Mouse (Mus musculus) cerebellum, adult 11-12 months (tissue): ENCODE measurements around the gene Khk.

Source experiments
- DNase-seq: peaks from one replicate; pipeline ENCODE4 v3.0.0; 2022

Khk gene

DNA sequence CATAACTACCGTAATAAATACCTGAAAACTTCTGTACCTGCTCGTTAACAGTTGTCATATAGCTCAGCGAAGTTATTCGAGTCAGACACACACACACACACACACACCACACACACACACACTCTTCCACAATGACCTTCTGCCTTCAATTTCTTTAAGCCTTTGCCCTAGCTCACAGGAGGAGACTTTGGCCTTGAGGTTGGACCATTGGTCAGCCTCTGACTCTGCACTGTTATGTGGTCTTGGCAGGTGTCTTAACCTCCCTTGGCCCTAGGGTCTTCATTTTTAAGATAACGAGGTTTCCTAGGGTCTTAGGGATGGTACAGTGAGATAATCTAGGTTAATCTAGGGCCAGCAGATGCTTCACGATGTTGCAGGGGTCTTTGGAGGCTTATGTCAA is 23.1 kb downstream of the Khk start:
- DNase-seq, result no peak

DNA sequence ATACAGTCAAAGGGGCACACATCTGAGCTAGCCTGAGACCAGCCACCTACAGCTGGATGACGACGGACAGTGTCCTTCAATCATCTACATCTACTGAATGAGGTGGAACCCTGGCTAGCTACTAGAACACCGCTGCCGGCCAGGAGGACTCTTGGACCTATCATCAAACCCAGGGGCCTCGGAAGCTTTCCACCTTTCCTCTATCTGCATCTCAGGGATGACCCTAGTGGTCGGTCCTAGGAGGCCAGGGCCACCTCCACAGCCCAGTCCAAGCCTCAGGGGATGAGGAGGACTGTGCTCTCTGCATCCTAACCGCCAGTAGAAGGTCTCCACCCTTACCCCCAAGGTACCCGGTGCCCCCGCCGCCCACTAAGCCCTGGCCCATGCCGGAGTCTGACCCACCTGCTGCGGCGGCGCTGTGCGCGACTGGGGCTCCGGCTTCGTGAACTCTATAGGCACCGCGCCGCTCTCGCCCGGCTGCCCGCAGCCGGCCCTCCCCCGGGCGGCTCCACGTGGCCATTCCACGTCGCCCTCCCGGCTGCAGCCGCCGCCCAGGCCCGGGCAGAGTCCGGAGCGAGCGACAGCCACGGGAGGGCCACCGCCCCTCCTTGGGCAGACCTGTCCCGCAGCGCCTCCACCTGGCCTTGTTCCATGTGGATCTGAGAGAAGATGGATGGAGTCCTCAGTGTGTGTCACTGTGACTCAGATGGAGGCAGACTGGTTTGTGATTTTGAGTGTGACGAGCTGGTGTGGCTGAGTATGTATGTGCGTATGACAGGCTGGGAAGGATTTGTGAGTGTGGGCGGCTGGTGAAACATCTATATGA is 23.9 kb downstream of the Khk start, which contains the start of gene Cgref1:
Gene Cgref1 (minus strand): TSS at position 636 of the 826 bp plus-strand sequence.
- DNase-seq, result peak; percentile 79

DNA sequence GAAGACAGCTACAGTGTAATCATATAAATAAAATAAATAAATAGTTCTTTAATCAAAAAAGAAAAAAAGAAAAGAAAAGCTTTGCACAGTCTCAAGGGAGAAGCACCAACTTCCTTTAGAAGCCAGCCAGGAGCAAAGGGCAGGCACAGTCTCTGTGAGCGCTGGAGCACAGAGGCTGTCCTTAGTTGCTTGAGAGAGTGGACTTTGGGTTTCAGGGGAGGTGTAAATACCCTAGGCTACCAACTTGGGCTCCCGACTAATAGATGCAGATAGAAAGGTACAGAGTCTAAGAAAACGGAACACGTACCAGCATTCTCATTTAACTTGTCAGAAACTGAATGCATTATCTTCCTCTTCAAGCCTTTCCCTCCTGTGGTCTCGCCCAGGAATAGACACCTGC is 27.4 kb downstream of the Khk start:
- DNase-seq, result no peak

DNA sequence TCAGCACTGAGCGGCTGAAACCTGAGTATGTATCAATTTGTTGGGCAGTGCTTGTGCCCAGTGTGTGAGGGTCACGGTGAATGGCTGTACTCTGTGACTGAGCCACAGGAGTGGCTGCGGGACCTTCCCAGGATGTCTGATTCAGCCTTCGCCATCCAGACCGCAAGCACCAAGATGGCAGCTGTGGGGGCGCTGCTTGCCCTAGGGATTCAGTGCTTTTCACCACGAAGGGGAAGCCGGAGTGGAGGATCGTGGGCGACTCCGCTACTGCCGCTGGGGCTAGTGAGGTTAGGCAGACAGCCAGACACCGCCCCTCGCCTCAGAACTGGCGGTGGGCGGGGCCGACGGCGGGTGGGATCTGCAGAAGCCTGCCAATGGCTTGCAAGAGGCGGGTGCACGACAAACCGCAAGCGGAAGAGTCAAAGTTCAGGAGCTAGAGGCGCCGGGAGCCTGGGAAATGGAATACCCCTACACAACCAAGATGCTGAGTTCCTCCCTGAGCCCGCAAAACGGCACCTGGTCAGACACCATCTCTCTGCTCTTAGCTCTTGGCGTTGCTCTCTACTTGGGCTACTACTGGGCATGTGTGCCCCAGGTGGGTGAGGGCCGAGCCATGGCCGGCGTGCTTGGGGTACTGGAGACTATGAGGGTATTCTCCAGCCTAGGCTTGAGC is 28.6 kb downstream of the Khk start:
- DNase-seq, result peak; percentile 86

DNA sequence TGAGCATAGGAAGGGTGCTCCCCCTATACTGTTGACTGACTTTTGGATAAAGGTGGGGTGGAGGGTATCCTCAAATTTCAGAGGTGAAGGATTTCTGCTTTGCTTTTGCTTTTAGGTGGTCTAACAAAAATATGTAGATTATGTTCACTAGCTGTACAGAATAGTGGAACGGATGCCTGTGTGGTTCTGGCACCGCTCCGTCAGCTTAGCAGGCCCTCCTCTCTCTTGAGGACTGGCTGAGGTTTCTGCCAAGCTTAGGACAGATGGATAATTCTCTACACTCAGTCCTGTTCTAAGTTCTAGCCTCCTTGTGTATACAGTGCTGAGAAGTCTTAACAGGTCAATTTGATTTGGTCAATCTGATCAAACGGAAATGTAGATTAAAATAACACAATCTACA is 29.2 kb downstream of the Khk start:
- peak; percentile 44 for DNase-seq

DNA sequence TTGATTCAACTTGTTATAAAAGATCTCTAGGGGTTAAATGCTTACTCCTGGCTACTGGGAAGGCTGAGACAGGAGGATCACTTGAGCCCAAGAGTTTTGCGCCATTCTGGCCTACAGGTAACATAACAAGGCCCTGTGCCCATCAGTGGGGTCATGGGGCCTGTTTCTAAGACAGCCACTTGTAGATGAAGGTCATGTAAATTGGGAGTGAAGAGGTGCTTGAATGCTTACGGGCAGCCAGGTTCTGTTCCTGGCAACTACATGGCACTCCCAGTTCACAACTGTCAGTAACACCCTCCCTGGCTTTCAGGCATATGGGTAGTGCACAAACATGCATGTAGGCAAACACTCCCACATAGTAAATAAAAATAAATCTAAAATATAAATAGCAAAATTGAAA is 29.7 kb downstream of the Khk start:
- no peak for DNase-seq

DNA sequence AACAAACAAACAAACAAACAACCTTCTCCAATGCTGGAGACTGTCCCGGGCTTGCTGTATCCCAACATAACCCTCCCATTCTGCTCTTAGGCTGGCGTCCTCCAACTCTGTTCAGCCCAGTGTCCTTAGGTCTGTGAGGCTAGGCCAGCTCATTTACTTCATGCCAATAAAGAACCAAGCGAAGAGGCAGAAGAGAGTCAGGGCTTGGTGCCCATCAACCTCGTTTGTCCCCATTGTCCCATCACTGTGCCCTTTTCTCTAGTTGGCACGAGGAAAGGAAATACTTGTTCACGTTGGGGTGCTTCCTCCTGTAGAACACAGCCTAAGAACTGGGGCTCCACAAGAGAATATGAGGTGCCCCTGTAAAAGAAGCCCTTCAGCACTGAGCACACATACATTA is 30.5 kb downstream of the Khk start:
- no peak for DNase-seq

DNA sequence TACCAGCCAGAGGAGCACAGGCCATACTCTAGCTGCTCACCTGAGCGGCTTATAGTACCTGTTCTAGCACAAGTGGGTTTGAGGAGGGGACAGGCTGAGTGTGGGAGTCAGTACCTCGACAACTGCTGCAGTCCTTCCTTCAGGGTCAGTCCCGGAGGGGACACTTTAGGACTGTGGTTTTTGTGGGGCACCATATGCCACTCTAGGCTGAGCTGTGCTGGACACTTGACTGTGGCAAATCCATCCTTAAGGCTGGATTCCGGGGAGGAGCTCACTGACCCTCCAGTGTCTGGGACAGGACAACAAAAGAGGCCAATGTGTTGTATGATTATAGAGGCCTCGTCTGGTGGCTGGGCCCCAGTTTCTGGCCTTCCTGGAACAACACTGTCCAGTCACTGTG is 31.3 kb downstream of the Khk start:
- DNase-seq, result no peak

DNA sequence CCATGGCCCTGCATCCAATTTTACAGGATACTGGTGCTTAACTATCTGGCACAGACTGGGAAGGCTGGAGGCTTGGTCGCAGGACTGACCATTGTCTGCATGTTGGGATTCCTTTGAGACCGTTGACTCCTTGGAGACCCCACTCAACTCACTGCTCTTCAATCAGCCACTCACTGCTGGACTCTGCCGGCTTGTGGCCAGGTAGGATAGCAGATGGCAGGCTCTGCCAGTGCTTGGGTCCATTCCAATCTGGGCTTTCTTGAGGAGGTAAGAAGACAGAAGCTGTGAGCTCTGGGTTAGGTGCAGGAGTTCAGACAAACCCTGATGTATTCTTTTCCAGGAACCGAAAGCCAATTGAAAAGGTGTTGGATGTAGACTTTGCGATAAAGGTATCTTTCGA is 32.8 kb downstream of the Khk start:
- peak; percentile 77 for DNase-seq

DNA sequence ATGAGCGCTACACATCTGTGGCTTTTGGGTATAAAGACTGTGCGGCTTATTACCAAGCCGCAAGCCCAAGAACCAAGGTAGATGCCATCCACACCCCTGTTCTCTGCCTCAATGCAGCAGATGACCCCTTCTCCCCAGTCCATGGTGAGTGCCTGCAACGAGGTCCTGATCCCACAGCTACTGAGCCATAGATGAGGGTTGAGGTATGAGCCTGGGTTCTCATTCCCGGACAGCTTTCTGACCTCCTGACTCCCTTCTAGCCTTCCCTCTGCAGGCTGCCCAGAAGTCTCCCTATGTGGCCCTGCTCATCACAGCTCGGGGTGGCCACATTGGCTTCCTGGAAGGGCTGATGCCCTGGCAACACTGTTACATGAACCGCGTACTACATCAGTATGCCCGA is 33.3 kb downstream of the Khk start:
- DNase-seq, result no peak

DNA sequence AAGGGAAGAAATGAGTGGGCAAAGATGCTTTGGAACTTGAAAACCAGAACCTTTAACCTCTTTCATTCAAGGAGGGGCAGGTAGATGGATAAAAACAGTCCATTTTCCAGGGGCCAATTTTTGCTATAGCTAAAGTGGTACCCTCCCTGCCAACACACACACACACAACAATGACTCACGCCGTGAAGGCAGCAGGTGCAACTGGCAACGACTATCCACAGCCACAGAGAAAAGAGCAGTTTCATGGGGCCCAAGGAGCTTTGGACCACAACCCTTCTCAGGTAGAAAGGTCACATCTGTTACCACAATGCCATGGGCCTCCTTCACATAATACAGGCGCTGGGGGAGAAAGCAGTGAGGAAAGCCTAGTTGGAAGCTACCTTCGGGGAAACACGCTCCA is 34.5 kb downstream of the Khk start:
- DNase-seq, result no peak

DNA sequence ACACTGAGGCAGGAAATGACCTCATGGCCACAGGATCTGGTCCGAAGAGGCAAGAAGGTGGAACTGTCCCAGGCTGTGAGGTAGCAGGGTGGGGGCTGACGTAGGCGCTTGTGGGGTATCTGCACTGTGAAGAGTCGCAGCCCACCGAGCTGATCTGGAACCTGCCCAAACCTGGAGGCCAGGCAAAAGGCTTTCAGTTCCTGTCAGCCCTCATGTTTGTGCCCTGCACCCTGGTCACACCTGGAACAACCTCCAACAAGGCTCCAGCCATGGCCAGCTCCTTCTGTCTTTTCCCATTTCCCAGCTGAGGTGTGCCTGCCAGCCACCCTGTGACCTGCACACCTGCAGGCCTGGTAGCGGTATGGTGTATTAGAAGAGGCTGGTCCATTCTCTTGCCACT is 36.7 kb downstream of the Khk start:
- DNase-seq, result peak; percentile 49

DNA sequence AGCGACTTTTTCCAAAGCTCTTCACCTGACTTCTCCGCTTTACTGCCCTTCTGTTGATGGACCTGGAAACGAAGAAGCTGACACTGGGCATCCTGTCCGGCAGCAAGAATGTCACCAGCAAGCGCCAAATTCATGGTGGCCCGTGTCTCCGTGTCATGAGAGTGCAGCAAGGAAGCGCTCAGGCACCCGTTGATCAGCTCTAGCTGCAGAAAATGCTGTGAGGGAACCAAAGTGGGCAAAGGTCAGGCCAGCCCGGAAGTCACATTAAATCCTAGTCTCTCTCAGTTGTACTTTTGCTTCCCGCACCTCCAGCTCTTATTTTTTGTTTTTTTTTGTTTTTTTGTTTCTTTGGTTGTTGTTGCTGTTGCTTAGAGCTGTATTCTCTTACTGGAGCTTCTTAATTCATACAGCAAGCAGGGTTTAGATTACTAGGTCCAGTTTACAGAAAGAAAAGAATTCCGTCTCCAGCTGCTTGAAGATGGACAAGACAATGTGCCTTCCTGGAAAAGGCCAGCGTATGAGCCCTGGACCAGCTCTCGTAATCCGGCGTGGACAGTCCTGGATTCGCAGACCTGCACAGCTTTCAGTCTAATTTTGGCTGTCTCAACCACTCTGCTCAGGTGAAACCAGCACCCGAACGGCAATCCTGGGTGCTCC is 38.1 kb downstream of the Khk start:
- DNase-seq, result no peak

DNA sequence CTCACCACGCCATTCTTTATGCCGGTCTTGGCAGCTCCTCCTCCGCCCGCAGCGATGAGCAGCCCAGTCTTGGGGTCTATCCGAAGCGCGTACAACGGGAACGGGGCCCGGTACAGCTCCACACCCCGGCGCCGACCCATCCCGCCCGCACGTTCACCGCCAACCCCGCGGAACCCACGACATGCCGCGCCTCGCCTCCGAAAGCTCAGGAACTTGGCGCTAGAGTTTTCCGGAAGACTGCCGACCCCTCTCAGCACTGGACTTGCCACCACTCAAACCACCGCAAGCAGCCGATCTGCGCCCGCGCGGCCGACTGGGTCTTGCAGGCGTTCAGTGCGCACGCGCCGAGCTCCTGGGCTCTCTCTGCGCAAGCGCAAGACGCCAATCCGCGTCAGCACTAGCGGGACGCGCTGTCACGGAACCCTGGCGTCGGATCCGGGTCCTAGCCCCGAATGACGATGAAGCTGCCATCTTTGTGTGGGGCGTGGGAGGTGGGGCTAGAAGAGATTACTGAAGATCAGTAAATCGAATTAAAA is 38.8 kb downstream of the Khk start, which contains the start of gene Preb:
Gene Preb (minus strand): TSS at position 396 of the 536 bp plus-strand sequence.
- peak; percentile 98 for DNase-seq

DNA sequence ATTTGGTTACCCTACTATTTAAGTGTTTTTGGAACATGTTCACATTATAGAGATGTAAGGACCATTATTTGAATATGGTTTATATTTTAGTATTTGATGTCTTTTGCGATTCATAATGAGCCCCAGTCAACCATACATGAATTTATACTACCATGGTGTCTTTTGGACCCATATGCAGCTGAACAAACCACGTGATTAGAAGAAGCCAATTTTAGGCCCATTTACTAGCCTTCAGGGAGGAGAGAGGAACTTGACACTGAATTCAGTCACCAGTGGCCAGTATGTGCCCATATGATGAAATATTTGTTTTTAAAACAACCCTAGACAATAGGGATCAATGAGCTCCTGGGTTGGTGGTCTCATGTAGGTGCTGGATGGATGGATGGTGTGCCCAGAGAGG is 39.6 kb downstream of the Khk start:
- no peak for DNase-seq

DNA sequence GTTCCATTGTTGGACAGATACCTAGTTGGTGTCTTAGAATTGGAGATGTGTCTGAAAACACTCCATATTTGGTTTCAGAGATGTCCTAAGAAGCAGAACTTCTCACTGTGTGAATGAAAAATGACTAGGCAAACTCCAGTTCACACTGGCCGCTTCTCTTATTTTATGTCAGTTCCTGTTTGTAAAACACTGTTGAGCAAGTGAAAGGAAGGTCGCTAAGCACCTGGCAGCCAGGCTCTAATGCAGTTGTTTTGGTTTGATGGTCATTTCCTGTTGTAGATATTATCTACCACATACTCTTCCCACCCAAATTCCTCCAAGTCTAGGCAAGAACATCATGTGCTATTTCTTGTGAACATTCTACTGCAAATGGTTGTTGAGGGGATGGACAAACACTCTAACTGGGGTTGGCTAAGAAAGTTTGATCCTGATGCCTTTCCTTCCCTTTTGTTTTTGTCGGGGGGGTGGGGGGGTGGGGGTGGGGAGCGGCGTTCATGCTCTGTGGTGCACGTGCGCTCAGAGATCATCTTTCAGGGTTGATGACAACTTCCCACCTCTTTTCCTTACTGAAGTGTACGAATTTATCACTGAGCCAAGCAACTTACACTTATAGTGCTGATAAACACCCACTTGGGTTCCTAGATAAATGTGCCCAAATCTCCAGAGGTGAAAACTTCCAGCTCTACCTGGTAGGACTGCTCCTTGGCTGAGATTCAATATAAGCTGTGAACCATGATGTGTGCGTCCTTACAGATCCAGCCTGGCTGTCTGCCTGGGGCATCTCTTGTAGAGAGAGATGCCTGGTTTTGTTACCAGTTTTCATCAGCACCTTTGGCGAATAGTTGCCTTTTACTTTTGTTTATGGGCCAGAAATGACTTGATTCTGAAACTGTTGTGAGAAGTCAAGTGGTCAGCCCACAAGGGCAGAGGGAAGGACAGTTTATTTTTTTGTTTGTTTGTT is 40.6 kb downstream of the Khk start:
- no peak for DNase-seq

DNA sequence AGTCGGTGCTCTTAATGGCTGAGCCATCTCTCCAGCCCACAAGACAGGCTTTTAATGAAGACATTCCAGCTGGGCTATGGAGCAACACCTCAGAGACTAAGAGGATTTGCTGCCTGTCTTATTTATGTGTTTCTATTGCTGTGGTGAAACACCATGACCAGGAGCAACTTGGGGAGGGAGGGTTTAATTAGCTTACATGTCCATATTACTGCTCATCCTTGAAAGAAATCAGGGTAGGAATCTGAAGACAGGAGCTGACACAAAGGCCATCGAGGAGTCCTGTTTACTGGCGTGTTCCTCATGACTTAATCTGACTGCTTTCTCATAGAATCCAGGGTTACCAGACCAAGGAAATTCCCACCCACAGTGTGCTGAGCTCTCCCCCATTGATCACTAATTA is 42.7 kb downstream of the Khk start:
- DNase-seq, result no peak

DNA sequence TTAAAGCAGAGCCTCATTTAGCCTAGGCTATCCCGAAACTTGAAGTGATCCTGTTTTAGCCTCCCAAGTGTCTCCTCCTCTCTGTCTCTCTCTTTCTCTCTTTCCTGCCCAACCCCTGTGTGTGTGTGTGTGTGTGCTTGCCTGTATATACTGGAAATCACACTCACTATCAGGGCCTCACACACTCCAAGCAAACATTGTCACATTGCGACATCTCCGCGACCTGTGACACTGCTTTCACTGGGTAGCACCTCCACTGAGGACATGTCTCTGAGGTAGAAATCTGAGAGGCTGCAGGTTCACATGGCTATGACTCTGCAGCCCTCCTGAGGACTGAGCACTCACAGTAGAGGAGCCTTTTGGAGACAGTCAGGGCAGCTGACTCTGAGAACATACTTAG is 45.0 kb downstream of the Khk start:
- no peak for DNase-seq

DNA sequence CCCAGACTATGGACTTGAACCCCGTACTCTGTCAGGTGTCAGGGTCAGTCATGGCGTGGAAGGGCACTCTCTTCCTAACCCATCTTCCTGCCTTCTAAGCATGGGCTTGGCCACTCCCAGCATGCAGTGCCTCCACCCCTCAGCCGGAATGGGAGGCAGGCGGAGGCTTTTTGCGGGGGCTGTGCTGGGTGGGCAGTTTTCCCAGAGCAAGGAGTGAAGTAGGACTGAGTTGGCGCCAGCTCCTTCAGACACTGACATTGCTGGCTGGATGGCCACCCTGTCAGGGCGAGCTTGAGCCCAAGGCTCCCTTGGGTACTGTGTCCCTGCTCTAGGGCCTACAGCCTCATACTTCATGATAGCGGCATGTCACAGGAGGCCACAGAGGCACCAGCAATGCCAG is 47.2 kb downstream of the Khk start, which contains the start of gene Tcf23:
Gene Tcf23 (plus strand): TSS at position 247 of the 400 bp plus-strand sequence.
- no peak for DNase-seq

DNA sequence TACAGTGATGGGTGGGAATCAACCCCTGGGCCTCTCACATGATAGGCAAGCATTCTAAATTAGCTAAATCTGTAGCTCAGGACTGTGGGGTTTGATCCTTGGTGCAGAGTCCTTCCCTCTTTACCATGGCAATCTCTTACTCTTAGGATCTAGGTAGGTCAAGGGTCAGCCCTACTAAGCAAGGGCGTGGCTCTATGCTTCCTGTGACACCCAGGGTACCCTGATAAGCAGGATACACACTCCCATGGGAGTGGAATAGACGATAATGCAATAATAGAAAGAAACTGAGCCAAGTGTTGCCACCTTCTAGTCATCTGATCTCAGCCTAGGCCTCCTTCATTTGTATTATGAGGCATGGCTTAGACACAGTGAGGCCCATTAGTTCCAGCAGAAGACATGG is 48.2 kb downstream of the Khk start:
- DNase-seq, result no peak

DNA sequence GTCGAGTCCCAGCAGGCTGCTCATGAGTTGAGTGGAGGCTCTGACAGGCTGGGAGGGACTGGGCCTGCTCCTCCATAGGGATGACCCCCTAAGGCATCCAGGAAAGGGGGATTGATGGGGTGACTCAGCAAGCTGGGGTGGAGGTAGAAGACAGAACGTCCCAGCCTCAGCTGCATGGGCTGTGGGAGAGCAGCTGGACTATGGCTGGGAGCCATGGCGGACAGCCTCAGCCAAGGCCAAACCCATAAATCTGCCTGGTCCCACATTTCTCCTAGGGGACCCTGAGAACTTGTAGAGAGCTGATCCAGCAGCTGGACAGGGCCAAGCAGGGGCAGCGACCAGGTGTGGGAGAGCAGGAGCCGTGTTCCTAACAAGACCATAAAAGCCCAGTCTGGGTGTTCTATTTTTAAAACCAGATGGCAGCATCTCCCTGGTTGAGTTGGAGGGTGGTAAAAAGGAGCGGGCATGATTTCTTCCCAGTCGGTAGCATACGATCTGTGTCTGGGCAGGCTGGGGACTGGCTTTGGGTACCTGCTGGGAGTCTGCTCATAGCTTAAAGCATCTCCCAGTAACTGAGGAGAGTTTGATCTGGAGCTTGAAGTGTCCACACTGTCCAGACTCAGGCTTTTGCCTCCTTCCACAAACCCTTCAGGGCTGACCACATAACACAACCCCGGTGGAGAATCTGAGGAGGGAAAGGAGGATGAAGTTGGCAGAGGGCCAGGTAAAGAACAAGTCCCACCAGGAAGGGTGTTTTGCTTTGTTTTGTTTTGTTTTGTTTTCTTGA is 53.8 kb downstream of the Khk start:
- no peak for DNase-seq
